Mouse (Mus musculus) forebrain, embryonic 11.5 days (tissue): Measurements from ENCODE around the gene Spon1. TPM values are rescaled to one million over a fixed set of nuclear protein-coding genes. Genes with fewer than 3 reads are reported as not detected.
A peak's percentile ranks its signal among the peaks of the same experiment; 100 is the strongest.

Experiments
- ATAC-seq: fragments of 200-750 bp; cut with Nextera tagmentation; replicated peaks from 2 replicates; pipeline ENCODE4 v1.8.0; 2017; ENCODE audit warnings: moderate TSS enrichment; ENCODE audit not compliant: low FRiP score
- DNase-seq: peaks from one replicate; pipeline ENCODE4 v3.0.0-alpha.2; 2017; ENCODE audit warnings: low spot score
- H3K27ac ChIP-seq: fragments of 300-500 bp; sonication (generic); 2 replicates; pipeline ENCODE4 v1.5.1; 2014; ENCODE audit warnings: low read depth, low read length
- H3K27me3 ChIP-seq: fragments of 300-500 bp; sonication (generic); 2 replicates; pipeline ENCODE4 v1.6.1; 2014; ENCODE audit warnings: mild to moderate bottlenecking, low read length, mixed read lengths; ENCODE audit not compliant: control insufficient read depth, insufficient read depth
- H3K36me3 ChIP-seq: fragments of 300-500 bp; sonication (generic); 2 replicates; pipeline ENCODE4 v1.6.1; 2014; ENCODE audit warnings: mild to moderate bottlenecking, low read length, moderate library complexity, mixed read lengths; ENCODE audit not compliant: control insufficient read depth, insufficient read depth
- H3K4me1 ChIP-seq: fragments of 300-500 bp; sonication (generic); replicated peaks from 2 replicates; pipeline ENCODE4 v1.6.1; 2014; ENCODE audit warnings: low read length, mixed read lengths; ENCODE audit not compliant: control insufficient read depth, insufficient read depth
- H3K4me2 ChIP-seq: fragments of 300-500 bp; sonication (generic); 2 replicates; pipeline ENCODE4 v1.6.1; 2014; ENCODE audit warnings: low read depth, mild to moderate bottlenecking, low read length, moderate library complexity, mixed read lengths; ENCODE audit not compliant: severe bottlenecking
- H3K4me3 ChIP-seq: fragments of 300-500 bp; sonication (generic); 2 replicates; pipeline ENCODE4 v1.5.1; 2014; ENCODE audit warnings: low read depth, low read length
- H3K9ac ChIP-seq: fragments of 300-500 bp; sonication (generic); 2 replicates; pipeline ENCODE4 v1.6.1; 2014; ENCODE audit warnings: low read length
- H3K9me3 ChIP-seq: fragments of 300-500 bp; sonication (generic); 2 replicates; pipeline ENCODE4 v1.6.1; 2016; ENCODE audit warnings: low read length, mixed read lengths; ENCODE audit not compliant: control insufficient read depth
- WGBS: fragments of 180-500 bp; shearing (Covaris S2); extraction: QIAGEN DNeasy Blood & Tissue Kit; methylation state at CpG from one replicate; pipeline ENCODE4 v1.1.7; 2014; 5-methylcytosine and 5-hydroxymethylcytosine counted together
- polyA plus RNA-seq: library from polyadenylated mRNA; unstranded; fragments of >200 nt; fragmentation: Nextera tagmentation; extraction: Ambion mirVana; gene quantifications from 2 replicates; pipeline ENCODE4 v1.2.1, GENCODE M21; 2014

The Spon1 gene
- polyA plus RNA-seq, 1 experiment from 2014 or later = 9.0 TPM

- Histone ChIP-seq H3K4me3 (no peak overlapping the region), H3K4me2 (no peak overlapping the region), H3K36me3 (no peaks in the 10 kb centered on the region), H3K4me1 (peaks cover 2% of the 10 kb centered on the region; the same call in 1 of the 2 replicates), H3K27me3 (no peaks in the 10 kb centered on the region), H3K9ac (no peak overlapping the region), H3K27ac (no peak overlapping the region), H3K9me3 (no peaks in the 10 kb centered on the region)
- ATAC-seq = no peak
- 78% methylated on average over 8 of the region's 8 CpGs for WGBS
- DNase-seq = no peak
Observed at GRCm38 (mm10) chr7:114063534-114063933, 297.7 kb downstream of the Spon1 start.

GRCm38 (mm10) chr7:114063966-114064365 is 298.2 kb downstream of the Spon1 start:
- Histone ChIP-seq H3K9ac (no peak overlapping the region), H3K4me3 (no peak overlapping the region), H3K27me3 (no peaks in the 10 kb centered on the region), H3K27ac (no peak overlapping the region), H3K4me2 (no peak overlapping the region), H3K4me1 (peaks cover 2% of the 10 kb centered on the region; the same call in 1 of the 2 replicates), H3K9me3 (no peaks in the 10 kb centered on the region), H3K36me3 (no peaks in the 10 kb centered on the region)
- 94% methylated on average over 6 of the region's 6 CpGs for WGBS
- no peak for DNase-seq
- ATAC-seq = no peak

GRCm38 (mm10) chr7:114065407-114066185 is 299.8 kb downstream of the Spon1 start:
- no peak overlapping the region for H3K27ac ChIP-seq
- no peaks in the 10 kb centered on the region for H3K36me3 ChIP-seq
- H3K9ac ChIP-seq = no peak overlapping the region
- no peak overlapping the region for H3K4me2 ChIP-seq
- ATAC-seq (no peak), DNase-seq (no peak)
- peaks cover 2% of the 10 kb centered on the region; the same call in 1 of the 2 replicates for H3K4me1 ChIP-seq
- 42% methylated on average over 11 of the region's 11 CpGs for WGBS
- no peaks in the 10 kb centered on the region for H3K9me3 ChIP-seq
- no peak overlapping the region for H3K4me3 ChIP-seq
- no peaks in the 10 kb centered on the region for H3K27me3 ChIP-seq

- WGBS = 16% methylated on average over 14 of the region's 14 CpGs
- no peak overlapping the region for H3K4me3 ChIP-seq
- H3K4me1 ChIP-seq = peaks cover 2% of the 10 kb centered on the region; the same call in 1 of the 2 replicates
- no peaks in the 10 kb centered on the region for H3K27me3 ChIP-seq
- DNase-seq (peak; percentile 88), ATAC-seq (peak; percentile 78)
- H3K36me3 ChIP-seq = no peaks in the 10 kb centered on the region
- no peak overlapping the region for H3K9ac ChIP-seq
- H3K9me3 ChIP-seq = no peaks in the 10 kb centered on the region
- no peak overlapping the region for H3K27ac ChIP-seq
- H3K4me2 ChIP-seq = peak overlapping the region; percentile 37; the same call in 1 of the 2 replicates
Observed at GRCm38 (mm10) chr7:114066529-114067178, 300.9 kb downstream of the Spon1 start.

- Histone ChIP-seq H3K36me3 (no peaks in the 10 kb centered on the region), H3K27ac (no peak overlapping the region), H3K4me3 (no peak overlapping the region), H3K9ac (no peak overlapping the region), H3K27me3 (no peaks in the 10 kb centered on the region), H3K4me1 (peaks cover 2% of the 10 kb centered on the region; the same call in 1 of the 2 replicates), H3K9me3 (no peaks in the 10 kb centered on the region), H3K4me2 (no peak overlapping the region)
- ATAC-seq (no peak), DNase-seq (no peak)
- 81% methylated on average over 10 of the region's 11 CpGs for WGBS
Observed at GRCm38 (mm10) chr7:114068956-114069533, 303.2 kb downstream of the Spon1 start.

GRCm38 (mm10) chr7:114069726-114070457 is 304.1 kb downstream of the Spon1 start:
- 90% methylated on average over 11 of the region's 11 CpGs for WGBS
- no peak for DNase-seq
- no peak overlapping the region for H3K4me2 ChIP-seq

GRCm38 (mm10) chr7:114070458-114070840 is 304.7 kb downstream of the Spon1 start:
- no peaks in the 10 kb centered on the region for H3K27me3 ChIP-seq
- DNase-seq = no peak
- no peak overlapping the region for H3K4me3 ChIP-seq
- WGBS = 88% methylated on average over 3 of the region's 3 CpGs
- no peaks in the 10 kb centered on the region; the same call in 1 of the 2 replicates for H3K4me1 ChIP-seq
- H3K27ac ChIP-seq = no peak overlapping the region
- no peaks in the 10 kb centered on the region for H3K9me3 ChIP-seq
- H3K4me2 ChIP-seq = no peak overlapping the region
- ATAC-seq = no peak
- H3K36me3 ChIP-seq = no peaks in the 10 kb centered on the region
- H3K9ac ChIP-seq = no peak overlapping the region

More at GRCm38 (mm10) chr7:114069726-114070457, 304.1 kb downstream of the Spon1 start:
- H3K9me3 ChIP-seq = no peaks in the 10 kb centered on the region
- no peak overlapping the region for H3K9ac ChIP-seq
- H3K4me3 ChIP-seq = no peak overlapping the region
- H3K36me3 ChIP-seq = no peaks in the 10 kb centered on the region
- no peak for ATAC-seq
- H3K27ac ChIP-seq = no peak overlapping the region
- H3K27me3 ChIP-seq = no peaks in the 10 kb centered on the region
- H3K4me1 ChIP-seq = peaks cover 2% of the 10 kb centered on the region; the same call in 1 of the 2 replicates

GRCm38 (mm10) chr7:114071395-114071794 is 305.6 kb downstream of the Spon1 start:
- no peaks in the 10 kb centered on the region for H3K27me3 ChIP-seq
- H3K4me3 ChIP-seq = no peak overlapping the region
- ATAC-seq (no peak), DNase-seq (no peak)
- no peak overlapping the region for H3K4me2 ChIP-seq
- H3K27ac ChIP-seq = no peak overlapping the region
- 82% methylated on average over 5 of the region's 5 CpGs for WGBS
- no peak overlapping the region for H3K9ac ChIP-seq
- no peaks in the 10 kb centered on the region for H3K9me3 ChIP-seq
- no peaks in the 10 kb centered on the region; the same call in 1 of the 2 replicates for H3K4me1 ChIP-seq
- H3K36me3 ChIP-seq = no peaks in the 10 kb centered on the region
